Mouse (Mus musculus) forebrain, embryonic 12.5 days (tissue): ENCODE measurements at regions not wholly inside any gene's neighbourhood (a gene's known extent, or its start where the extent isn't known, plus 50 kb on each side); places are given as distances from the start of the nearest gene placed in this dataset.

Experiments used
- ATAC-seq: fragments of 200-750 bp; cut with Nextera tagmentation; 2 replicates; pipeline ENCODE4 v1.8.0; 2017; ENCODE audit warnings: moderate TSS enrichment; ENCODE audit not compliant: low FRiP score
- H3K27ac ChIP-seq: fragments of 300-500 bp; sonication (generic); 2 replicates; pipeline ENCODE4 v1.5.1; 2016; ENCODE audit warnings: mild to moderate bottlenecking
- H3K27me3 ChIP-seq: fragments of 300-500 bp; sonication (generic); 2 replicates; pipeline ENCODE4 v1.6.1; 2016; ENCODE audit warnings: mild to moderate bottlenecking
- H3K36me3 ChIP-seq: fragments of 300-500 bp; sonication (generic); replicated peaks from 2 replicates; pipeline ENCODE4 v1.6.1; 2016; ENCODE audit warnings: mild to moderate bottlenecking
- H3K4me1 ChIP-seq: fragments of 300-500 bp; sonication (generic); 2 replicates; pipeline ENCODE4 v1.6.1; 2016
- H3K4me2 ChIP-seq: fragments of 300-500 bp; sonication (generic); 2 replicates; pipeline ENCODE4 v1.6.1; 2016; ENCODE audit warnings: mild to moderate bottlenecking, moderate library complexity
- H3K4me3 ChIP-seq: fragments of 300-500 bp; sonication (generic); replicated peaks from 2 replicates; pipeline ENCODE4 v1.5.1; 2016; ENCODE audit warnings: mild to moderate bottlenecking
- H3K9ac ChIP-seq: fragments of 300-500 bp; sonication (generic); 2 replicates; pipeline ENCODE4 v1.6.1; 2016; ENCODE audit warnings: mild to moderate bottlenecking
- H3K9me3 ChIP-seq: fragments of 300-500 bp; sonication (generic); 2 replicates; pipeline ENCODE4 v1.6.1; 2016
- WGBS: fragments of 180-500 bp; shearing (Covaris S2); methylation state at CpG from one replicate; pipeline ENCODE4 v1.1.7; 2016; 5-methylcytosine and 5-hydroxymethylcytosine counted together

DNA sequence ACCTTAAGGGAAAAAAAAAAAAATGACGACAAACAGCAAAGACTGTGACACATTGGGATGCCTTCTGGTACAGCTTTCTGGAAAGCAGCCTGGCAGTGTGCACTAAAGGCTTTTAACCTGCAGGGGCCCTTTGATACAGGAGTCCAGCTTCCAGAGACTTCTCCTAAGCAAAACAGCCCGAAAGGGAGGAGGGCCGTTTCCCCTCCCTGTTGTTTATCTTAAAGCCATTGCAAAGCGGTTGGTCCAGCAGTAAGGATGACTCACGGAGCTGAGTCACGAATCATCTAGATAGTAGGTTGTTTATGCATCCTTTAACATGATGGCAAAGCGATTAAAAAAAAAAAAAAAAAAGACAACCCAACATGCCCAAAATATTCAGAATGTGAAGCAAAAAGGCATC is 70.4 kb upstream of the Rap1b start:
- Histone ChIP-seq H3K9ac (no peak overlapping the region), H3K27me3 (no peaks in the 10 kb centered on the region), H3K4me3 (no peak overlapping the region), H3K4me1 (no peaks in the 10 kb centered on the region), H3K27ac (no peak overlapping the region), H3K4me2 (no peak overlapping the region), H3K9me3 (no peaks in the 10 kb centered on the region), H3K36me3 (no peaks in the 10 kb centered on the region)
- no peak for ATAC-seq
- WGBS = 77% methylated on average over 7 of the region's 7 CpGs

DNA sequence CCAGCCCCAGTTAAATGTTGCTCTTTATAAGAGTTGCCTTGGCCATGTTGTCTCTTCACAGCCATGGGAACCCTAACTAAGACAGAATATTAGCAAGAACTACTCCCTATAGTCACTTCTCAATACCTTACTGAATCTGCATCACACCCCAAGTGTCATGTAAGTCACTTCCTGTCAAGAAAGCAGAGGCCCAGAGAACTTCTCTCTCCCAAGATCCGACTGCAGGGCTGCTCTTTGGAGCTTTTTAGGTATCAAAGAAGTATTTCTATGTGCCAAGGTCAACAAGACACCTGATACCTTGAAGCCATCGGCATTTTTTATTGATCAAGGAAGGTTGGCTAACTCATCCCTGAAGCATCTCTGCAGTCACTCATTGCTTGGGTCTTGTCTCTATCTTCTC is 72.0 kb upstream of the Rap1b start:
- Histone ChIP-seq H3K27me3 (no peaks in the 10 kb centered on the region), H3K9me3 (no peaks in the 10 kb centered on the region), H3K4me1 (no peaks in the 10 kb centered on the region), H3K27ac (no peak overlapping the region), H3K36me3 (no peaks in the 10 kb centered on the region), H3K9ac (no peak overlapping the region), H3K4me2 (no peak overlapping the region), H3K4me3 (no peak overlapping the region)
- ATAC-seq = no peak
- WGBS = 86% methylated on average over 2 of the region's 2 CpGs

DNA sequence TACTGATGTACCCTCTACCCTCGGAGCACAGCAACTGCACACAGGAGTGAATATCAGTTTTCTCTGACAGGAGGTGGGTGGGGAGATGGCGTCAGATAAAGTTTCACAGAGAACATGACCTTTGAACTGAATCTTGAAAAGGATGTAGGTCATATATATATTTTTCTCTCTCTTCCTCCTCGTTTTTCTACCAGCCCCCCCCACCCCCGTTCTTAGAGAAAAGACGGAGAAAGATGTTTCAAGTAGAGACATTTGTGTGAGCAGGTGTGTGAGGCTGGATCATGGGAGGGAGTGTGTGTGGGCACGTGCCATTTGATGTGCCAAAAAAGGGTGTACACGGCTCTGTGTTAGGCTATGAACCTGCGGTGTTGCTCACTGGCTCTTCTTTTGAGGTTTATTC is 72.8 kb upstream of the Rap1b start:
- H3K9ac ChIP-seq = no peak overlapping the region
- no peak overlapping the region for H3K4me2 ChIP-seq
- H3K9me3 ChIP-seq = no peaks in the 10 kb centered on the region
- 83% methylated on average over 8 of the region's 8 CpGs for WGBS
- no peak overlapping the region for H3K4me3 ChIP-seq
- no peaks in the 10 kb centered on the region for H3K27me3 ChIP-seq
- no peak overlapping the region for H3K27ac ChIP-seq
- ATAC-seq = no peak
- H3K4me1 ChIP-seq = no peaks in the 10 kb centered on the region
- no peaks in the 10 kb centered on the region for H3K36me3 ChIP-seq

DNA sequence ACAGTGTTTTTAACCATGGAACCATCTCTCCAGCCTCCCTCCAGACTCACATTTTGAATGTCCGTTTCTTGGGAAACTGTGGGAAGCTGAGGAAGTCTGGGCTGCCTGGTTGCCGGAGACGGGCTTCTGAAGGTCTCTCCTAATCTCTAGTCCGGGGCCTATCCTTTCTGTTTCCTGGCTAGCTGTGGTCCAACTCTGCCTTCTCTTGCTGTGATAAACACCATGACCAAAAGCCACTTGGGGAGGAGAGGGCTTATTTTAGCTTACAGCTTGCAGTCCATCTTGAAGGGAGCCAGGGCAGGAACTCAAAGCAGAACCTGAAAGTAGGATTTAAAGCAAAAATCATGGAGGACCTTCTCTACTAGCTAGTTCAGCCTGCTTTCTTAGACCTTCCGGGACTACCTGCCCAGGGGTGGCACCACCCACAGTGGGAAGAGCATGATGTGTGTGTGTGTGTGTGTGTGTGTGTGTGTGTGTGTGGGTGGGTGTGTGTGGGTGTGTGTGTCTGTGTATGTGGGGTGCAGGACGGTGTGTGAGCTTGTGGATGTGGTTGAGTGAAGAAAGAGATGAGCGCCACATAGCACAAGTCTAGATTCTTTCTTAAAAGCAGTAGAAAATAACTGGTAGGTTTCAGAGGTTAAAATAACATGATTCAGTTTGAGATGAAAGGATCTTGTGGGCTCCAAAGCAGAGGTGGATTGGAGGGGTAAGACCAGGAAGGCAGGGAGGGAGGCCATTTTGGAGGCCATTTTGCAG is 73.5 kb upstream of the Rap1b start:
- Histone ChIP-seq H3K27me3 (no peaks in the 10 kb centered on the region), H3K36me3 (no peaks in the 10 kb centered on the region), H3K27ac (no peak overlapping the region), H3K4me3 (no peak overlapping the region), H3K9me3 (no peaks in the 10 kb centered on the region), H3K4me1 (no peaks in the 10 kb centered on the region), H3K4me2 (no peak overlapping the region), H3K9ac (no peak overlapping the region)
- no peak for ATAC-seq
- WGBS = 82% methylated on average over 7 of the region's 7 CpGs

DNA sequence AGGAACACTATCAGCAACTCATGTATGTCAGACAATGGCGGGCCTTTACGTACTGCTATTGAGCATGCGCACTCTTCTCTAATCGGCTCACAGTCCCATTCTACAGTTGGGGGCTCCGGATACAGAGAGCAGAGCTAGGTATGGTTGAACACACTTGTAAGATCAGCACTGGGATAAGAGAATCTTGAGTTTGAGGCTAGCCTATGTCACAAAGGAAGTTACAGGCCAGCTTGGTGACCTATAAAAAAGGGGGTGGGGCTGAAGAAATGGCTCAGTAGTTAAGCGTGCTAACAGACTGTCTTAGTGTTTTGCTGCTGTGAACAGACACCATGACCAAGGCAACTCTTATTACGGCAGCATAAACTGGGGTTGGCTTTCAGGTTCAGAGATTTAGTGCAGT is 79.4 kb upstream of the Rap1b start:
- H3K27ac ChIP-seq = no peak overlapping the region
- WGBS = 94% methylated on average over 7 of the region's 7 CpGs
- no peaks in the 10 kb centered on the region for H3K27me3 ChIP-seq
- H3K4me2 ChIP-seq = no peak overlapping the region
- H3K9ac ChIP-seq = no peak overlapping the region
- no peaks in the 10 kb centered on the region for H3K4me1 ChIP-seq
- no peak overlapping the region for H3K4me3 ChIP-seq
- no peaks in the 10 kb centered on the region for H3K36me3 ChIP-seq
- no peak for ATAC-seq
- no peaks in the 10 kb centered on the region for H3K9me3 ChIP-seq

DNA sequence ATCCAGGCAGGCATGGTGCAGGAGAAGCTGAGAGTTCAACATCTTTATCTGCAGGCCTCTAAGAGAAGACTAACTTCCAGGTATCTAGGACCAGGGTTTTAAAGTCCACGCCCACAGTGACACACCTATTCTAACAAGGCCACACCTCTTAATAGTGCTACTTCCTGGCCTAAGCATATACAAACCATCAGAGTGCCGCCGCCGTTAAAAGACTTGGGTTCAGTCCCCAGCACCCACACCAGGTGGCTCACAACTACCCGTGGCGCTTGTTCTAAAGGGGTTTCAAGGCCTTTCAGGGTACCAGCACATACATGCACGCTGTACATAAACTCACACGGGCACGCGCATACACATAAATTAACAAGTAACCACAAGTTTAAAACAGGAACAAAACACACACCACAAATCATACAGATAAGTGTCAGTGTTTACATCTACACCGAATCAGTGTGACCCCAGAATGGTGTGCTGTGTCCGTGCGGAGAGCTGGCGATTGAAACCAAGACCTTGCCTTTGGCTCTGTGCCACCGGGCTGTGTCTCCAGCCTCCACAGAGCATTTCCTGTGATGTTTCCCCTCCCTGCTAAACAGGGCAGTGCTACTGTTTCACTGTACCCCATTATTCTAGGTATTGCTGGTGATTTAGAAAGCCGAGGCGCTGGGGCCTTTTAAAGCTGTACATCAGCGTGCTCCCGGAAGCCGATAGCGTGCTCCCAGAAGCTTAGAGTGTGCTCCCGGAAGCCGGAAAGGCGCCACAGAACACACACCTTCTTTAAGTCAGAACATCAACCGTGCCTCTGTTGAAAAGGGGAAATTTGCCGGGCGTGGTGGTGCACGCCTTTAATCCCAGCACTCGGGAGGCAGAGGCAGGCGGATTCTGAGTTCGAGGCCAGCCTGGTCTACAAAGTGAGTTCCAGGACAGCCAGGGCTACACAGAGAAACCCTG is 80.0 kb upstream of the Rap1b start:
- no peaks in the 10 kb centered on the region for H3K4me1 ChIP-seq
- H3K36me3 ChIP-seq = no peaks in the 10 kb centered on the region
- no peaks in the 10 kb centered on the region for H3K27me3 ChIP-seq
- H3K27ac ChIP-seq = no peak overlapping the region
- H3K9me3 ChIP-seq = no peaks in the 10 kb centered on the region
- H3K9ac ChIP-seq = no peak overlapping the region
- WGBS = 96% methylated on average over 31 of the region's 31 CpGs
- no peak for ATAC-seq
- no peak overlapping the region for H3K4me2 ChIP-seq
- no peak overlapping the region for H3K4me3 ChIP-seq

DNA sequence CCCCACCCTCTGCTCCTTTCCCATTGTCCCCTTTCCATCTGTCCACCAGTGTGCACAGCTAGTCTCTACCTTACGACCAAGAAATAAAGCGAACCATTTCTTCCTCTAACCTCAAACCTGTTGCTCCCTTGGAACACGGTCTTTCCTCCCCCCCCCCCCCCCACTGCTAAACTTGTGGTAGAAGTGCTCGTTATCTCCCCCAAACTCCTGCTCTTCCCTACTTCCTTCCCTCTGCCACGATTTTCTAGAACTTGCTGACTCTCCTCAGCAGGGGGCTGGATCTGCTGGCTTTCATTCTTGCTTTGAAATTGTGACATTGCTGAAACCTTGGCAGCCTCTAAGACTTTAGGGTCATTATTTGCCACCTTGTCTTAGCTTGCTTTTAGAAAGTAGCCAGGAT is 83.2 kb upstream of the Rap1b start:
- 48% methylated on average over 5 of the region's 5 CpGs for WGBS
- H3K4me2 ChIP-seq = no peak overlapping the region
- ATAC-seq = no peak
- H3K9me3 ChIP-seq = no peaks in the 10 kb centered on the region
- no peak overlapping the region for H3K9ac ChIP-seq
- no peaks in the 10 kb centered on the region for H3K27me3 ChIP-seq
- H3K36me3 ChIP-seq = no peaks in the 10 kb centered on the region
- no peaks in the 10 kb centered on the region for H3K4me1 ChIP-seq
- no peak overlapping the region for H3K27ac ChIP-seq
- no peak overlapping the region for H3K4me3 ChIP-seq

DNA sequence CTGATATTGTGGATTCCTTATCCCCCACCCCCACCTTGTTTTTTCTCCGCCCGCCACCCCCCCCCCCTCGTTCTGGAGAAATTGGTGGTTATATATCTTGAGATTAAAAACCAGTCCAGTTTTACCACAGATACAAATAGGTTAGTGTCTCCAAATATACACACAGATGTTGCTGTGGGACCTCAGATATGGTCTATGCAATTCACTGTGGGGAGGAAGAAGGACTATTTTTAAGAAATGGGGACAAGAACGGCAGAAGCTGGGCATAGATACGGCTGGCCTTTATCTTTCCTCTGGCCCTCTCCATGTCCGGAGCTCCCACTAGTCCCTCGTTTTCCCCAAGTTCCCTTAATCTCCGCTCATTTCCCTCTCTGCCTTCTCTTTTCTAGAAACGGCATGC is 89.0 kb upstream of the Rap1b start:
- Histone ChIP-seq H3K27ac (no peak overlapping the region), H3K36me3 (no peaks in the 10 kb centered on the region), H3K4me3 (no peak overlapping the region), H3K4me1 (no peaks in the 10 kb centered on the region), H3K4me2 (no peak overlapping the region), H3K27me3 (no peaks in the 10 kb centered on the region), H3K9me3 (no peaks in the 10 kb centered on the region), H3K9ac (no peak overlapping the region)
- ATAC-seq = no peak
- whole genome bisulfite sequencing = 77% methylated on average over 9 of the region's 9 CpGs

DNA sequence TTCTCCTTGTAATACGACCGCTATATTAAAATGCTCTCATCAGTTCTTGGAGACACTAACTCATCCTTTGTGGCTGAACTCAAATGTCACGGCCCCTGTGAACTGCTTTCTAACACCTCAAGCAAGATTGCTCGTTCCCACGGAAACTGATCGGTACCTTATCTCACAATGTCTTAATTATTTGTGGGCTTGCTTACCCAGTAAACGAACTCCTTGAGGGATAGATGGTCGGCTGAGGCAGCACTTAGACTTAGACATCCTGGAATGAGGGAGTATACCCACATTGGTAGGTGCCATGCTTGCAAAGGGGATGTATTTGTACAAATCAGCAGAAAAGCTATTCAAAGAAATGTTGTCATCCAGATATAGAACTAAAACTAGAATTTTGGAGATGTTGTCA is 92.9 kb upstream of the Rap1b start:
- ATAC-seq = no peak
- no peak overlapping the region for H3K4me3 ChIP-seq
- H3K9me3 ChIP-seq = no peaks in the 10 kb centered on the region
- 74% methylated on average over 8 of the region's 8 CpGs for WGBS
- no peaks in the 10 kb centered on the region for H3K36me3 ChIP-seq
- H3K27ac ChIP-seq = no peak overlapping the region
- no peak overlapping the region for H3K4me2 ChIP-seq
- H3K4me1 ChIP-seq = no peaks in the 10 kb centered on the region
- no peaks in the 10 kb centered on the region for H3K27me3 ChIP-seq
- H3K9ac ChIP-seq = no peak overlapping the region

DNA sequence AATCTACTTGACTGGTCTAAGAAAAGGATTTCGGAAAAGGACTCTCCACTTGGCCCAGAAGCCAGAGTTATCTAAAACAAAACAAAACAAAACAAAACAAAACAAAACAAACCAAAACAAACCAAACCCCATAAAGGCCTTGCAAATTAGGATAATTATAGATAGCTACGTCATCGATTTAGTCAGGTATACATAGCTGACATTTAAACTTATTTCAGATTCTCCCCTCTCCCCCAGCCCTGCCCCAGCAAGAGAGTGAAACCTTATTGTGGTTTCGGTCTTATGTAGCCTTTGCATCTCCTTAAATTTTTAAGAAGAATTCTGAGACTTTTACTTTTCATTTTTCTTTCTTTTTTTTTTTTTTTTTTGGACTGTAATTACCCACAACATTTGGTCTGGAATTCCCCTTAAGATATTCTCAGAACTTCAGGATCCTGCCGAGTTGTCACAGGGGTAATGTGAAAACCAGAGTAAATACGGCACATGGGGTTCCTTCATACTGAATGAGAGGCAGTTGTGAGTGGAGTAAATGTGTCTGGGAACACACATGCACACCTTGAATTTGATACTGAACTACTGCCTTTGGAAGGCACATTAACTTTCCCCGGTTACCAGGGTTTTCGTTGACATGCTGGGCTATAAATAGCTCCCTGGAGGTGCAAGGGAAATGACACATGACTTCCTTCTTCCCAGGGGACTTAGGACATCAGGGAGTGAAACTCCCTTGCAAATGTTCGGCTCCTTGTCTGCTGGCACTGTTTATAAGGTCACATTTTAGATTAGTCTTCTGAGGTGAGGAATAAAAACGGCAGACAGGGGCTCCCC is 94.8 kb upstream of the Rap1b start:
- no peak overlapping the region for H3K27ac ChIP-seq
- ATAC-seq = no peak
- H3K9ac ChIP-seq = no peak overlapping the region
- 69% methylated on average over 10 of the region's 10 CpGs for WGBS
- no peak overlapping the region for H3K4me3 ChIP-seq
- no peaks in the 10 kb centered on the region for H3K9me3 ChIP-seq
- no peaks in the 10 kb centered on the region for H3K36me3 ChIP-seq
- no peaks in the 10 kb centered on the region for H3K27me3 ChIP-seq
- H3K4me2 ChIP-seq = no peak overlapping the region
- no peaks in the 10 kb centered on the region for H3K4me1 ChIP-seq

DNA sequence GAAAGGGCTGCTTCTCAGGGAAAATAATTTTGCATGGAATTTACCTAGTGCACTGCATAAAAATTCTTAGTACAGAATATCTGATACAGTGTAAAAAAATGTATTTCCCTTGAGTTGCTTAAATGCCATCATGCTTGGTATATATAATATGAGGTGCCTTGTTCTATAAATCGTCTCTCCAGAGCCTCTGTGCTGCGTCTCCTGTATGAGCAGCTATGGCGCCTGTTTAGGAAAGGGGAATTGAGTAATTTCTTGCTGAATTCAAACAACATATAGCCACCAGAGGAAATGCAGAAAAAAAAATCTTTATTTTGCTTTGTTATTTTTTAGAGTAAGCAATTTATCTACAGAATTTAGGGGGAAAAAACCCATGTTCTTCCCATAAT is 95.4 kb upstream of the Rap1b start:
- Histone ChIP-seq H3K9ac (no peak overlapping the region), H3K27ac (no peak overlapping the region), H3K36me3 (no peaks in the 10 kb centered on the region), H3K27me3 (no peaks in the 10 kb centered on the region), H3K4me2 (no peak overlapping the region), H3K9me3 (no peaks in the 10 kb centered on the region), H3K4me3 (no peak overlapping the region), H3K4me1 (no peaks in the 10 kb centered on the region)
- no peak for ATAC-seq
- WGBS = 86% methylated on average over 3 of the region's 3 CpGs

DNA sequence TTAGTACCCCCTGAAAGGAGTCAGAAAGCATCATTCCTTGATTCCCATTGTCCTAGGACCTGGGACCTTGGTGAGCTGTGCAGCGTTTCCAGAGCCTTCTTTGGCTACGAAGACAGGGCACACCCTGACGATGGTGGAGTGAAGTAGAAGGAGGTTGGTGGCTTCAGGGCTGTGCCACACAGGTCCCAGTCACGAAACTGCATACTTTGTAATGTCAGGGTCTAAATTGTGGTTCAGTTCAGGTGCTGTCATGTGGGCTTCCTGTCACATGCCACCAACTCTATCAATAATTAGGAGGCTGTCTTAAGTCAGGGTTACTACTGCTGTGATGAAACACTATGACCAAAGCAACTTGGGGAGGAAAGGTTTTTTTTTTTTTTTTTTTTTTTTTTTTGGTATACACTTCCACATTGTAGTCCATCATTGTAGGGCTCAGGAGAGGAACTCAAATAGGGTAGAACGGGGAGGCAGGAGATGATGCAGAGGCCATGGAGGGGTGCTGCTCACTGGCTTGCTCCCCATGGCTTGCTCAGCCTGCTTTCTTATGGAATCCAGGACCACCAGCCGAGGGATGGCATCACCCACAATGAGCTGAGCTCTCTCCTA is 98.0 kb upstream of the Rap1b start:
- Histone ChIP-seq H3K4me1 (no peaks in the 10 kb centered on the region), H3K4me3 (no peak overlapping the region), H3K9ac (no peak overlapping the region), H3K36me3 (no peaks in the 10 kb centered on the region), H3K27ac (no peak overlapping the region), H3K27me3 (no peaks in the 10 kb centered on the region), H3K4me2 (no peak overlapping the region), H3K9me3 (no peaks in the 10 kb centered on the region)
- WGBS = 83% methylated on average over 6 of the region's 6 CpGs
- no peak for ATAC-seq
